Mouse (Mus musculus): ENCODE measurements around the gene Aqp2.

DNA sequence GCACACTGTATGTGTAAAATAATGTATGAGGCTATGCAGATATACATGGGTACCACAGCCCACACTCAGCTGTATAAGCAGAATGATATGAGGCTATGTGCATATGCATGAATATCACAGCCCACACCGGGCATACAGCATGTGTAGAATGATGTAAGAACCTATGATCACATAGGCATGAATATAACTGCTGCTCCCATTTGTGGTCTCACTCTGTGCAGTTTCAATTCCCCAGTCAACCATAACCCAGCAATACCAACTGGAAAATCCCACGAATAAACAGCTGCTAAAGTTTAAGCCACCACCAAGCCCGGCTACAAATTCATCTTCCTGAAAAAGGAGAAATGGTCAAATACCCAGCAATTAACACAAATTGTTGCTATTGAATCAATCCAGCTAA, 39.7 kb downstream of the Aqp2 start:
- no peak for TF ChIP-seq CTCF (IDR thresholded peaks at IDR 0.05; ENCODE audit: low read depth)
- no peak for TF ChIP-seq EP300 (IDR thresholded peaks at IDR 0.05; ENCODE audit: low read depth)
